Mouse (Mus musculus) E14TG2a.4 (cell line): ENCODE data around the gene Rab8a.

Experiments used
- CTCF ChIP-seq: conservative IDR thresholded peaks from 2 replicates; pipeline ENCODE4 v1.5.1; 2014; ENCODE audit warnings: low read length
- NANOG ChIP-seq: IDR thresholded peaks from 2 replicates; pipeline ENCODE4 v1.6.1; 2014; ENCODE audit warnings: borderline replicate concordance, low read length, mixed read lengths
- POU5F1 ChIP-seq: IDR thresholded peaks from 2 replicates; pipeline ENCODE4 v1.6.1; 2014; ENCODE audit warnings: low read length, borderline replicate concordance

- TF ChIP-seq CTCF = no peak
- TF ChIP-seq NANOG = no peak
- TF ChIP-seq POU5F1 = no peak
Observed at GRCm38 (mm10) chr8:72151418-72152078, 9.5 kb upstream of the Rab8a start.
